Mouse (Mus musculus) ES-E14 (cell line): ENCODE results near the gene Mpp2. TPM values are rescaled to one million over a fixed set of nuclear protein-coding genes. Genes with fewer than 3 reads are reported as not detected.

Experiments
- DNase-seq: peaks from one replicate; pipeline ENCODE4 v3.0.0-alpha.2; 2013; ENCODE audit warnings: low read depth, low spot score
- H3K27ac ChIP-seq: 2 replicates; pipeline ENCODE4 v1.5.1; 2012; ENCODE audit warnings: low read depth, mild to moderate bottlenecking, low read length, moderate library complexity, mixed read lengths; ENCODE audit not compliant: poor library complexity, insufficient read depth, severe bottlenecking
- H3K36me3 ChIP-seq: 2 replicates; pipeline ENCODE4 v1.6.1; 2012; ENCODE audit warnings: mild to moderate bottlenecking, low read length, moderate library complexity, mixed read lengths; ENCODE audit not compliant: control insufficient read depth, poor library complexity, insufficient read depth, severe bottlenecking
- H3K4me1 ChIP-seq, 2 experiments: fragments of 150-350 bp in 1 of 2; sonication (generic) in 1 of 2; 2 replicates each; pipeline ENCODE4 v1.6.1; 2012; ENCODE audit warnings: low read length in 2 of 2, mild to moderate bottlenecking in 1 of 2, mixed read lengths in 1 of 2; ENCODE audit not compliant: control insufficient read depth in 2 of 2, insufficient read depth in 2 of 2, poor library complexity in 1 of 2
- H3K4me3 ChIP-seq, 2 experiments: fragments of 150-350 bp in 1 of 2; sonication (generic) in 1 of 2; 2 replicates each; pipeline ENCODE4 v1.5.1; 2012; ENCODE audit warnings: low read length in 2 of 2, low read depth in 1 of 2, mild to moderate bottlenecking in 1 of 2, mixed read lengths in 1 of 2; ENCODE audit not compliant: insufficient read depth in 1 of 2, poor library complexity in 1 of 2, severe bottlenecking in 1 of 2
- H3K9ac ChIP-seq: 2 replicates; pipeline ENCODE4 v1.6.1; 2012; ENCODE audit warnings: low read depth, mild to moderate bottlenecking, low read length, mixed read lengths; ENCODE audit not compliant: poor library complexity, insufficient read depth, severe bottlenecking
- H3K9me3 ChIP-seq: fragments of 150-350 bp; sonication (generic); 2 replicates; pipeline ENCODE4 v1.6.1; 2012; ENCODE audit warnings: low read depth, mild to moderate bottlenecking, low read length; ENCODE audit not compliant: control insufficient read depth, insufficient read depth
- CHD2 ChIP-seq: IDR thresholded peaks from 2 replicates; pipeline ENCODE4 v1.6.1; 2014; ENCODE audit warnings: mild to moderate bottlenecking, low read depth, low read length, inconsistent platforms
- HCFC1 ChIP-seq: IDR thresholded peaks from 2 replicates; pipeline ENCODE4 v1.6.1; 2012; ENCODE audit warnings: low read length, inconsistent platforms, borderline replicate concordance; ENCODE audit not compliant: insufficient read depth
- MAFK ChIP-seq: IDR thresholded peaks from 2 replicates; pipeline ENCODE4 v1.6.1; 2014; ENCODE audit warnings: mild to moderate bottlenecking, low read depth, low read length, inconsistent platforms; ENCODE audit not compliant: insufficient read depth
- ZC3H11A ChIP-seq: IDR thresholded peaks from 2 replicates; pipeline ENCODE4 v1.6.1; 2012; ENCODE audit warnings: low read depth, mild to moderate bottlenecking, inconsistent platforms, low read length, borderline replicate concordance
- ZNF384 ChIP-seq: IDR thresholded peaks from 2 replicates; pipeline ENCODE4 v1.6.1; 2012; ENCODE audit warnings: low read depth, low read length, inconsistent platforms
- in situ Hi-C, 2 experiments: fragments of 600-800 bp; cut with MboI; formaldehyde crosslinking; loops; one replicate each; pipeline ENCODE4 v1.15.1; 2025; ENCODE audit warnings: low sequenced_read_pairs in 2 of 2, inconsistent platforms in 1 of 2; ENCODE audit not compliant: unreplicated experiment in 2 of 2
- total RNA-seq: library from RNA; depleted of rRNA; stranded (reverse); fragments of 300-350 nt; gene quantifications from 2 replicates; pipeline ENCODE4 v1.2.3, GENCODE M21; 2012; rRNA removed

Mpp2 gene
- total RNA-seq, 1 experiment: 0.94 TPM

- Histone ChIP-seq H3K27ac (no peak overlapping the region), H3K4me1 (no peaks in the 10 kb centered on the region), H3K9me3 (no peaks in the 10 kb centered on the region), H3K4me3 (no peak overlapping the region), H3K36me3 (peaks cover 11% of the 10 kb centered on the region; the same call in 1 of the 2 replicates), H3K9ac (no peak overlapping the region)
- no peak for TF ChIP-seq CHD2
- no peak for TF ChIP-seq ZC3H11A
- no peak for TF ChIP-seq HCFC1
- TF ChIP-seq ZNF384: no peak
- no peak for TF ChIP-seq MAFK
- DNase-seq: no peak
- in situ Hi-C loops: no loop called here
Observed at GRCm38 (mm10) chr11:102008954-102009637, 79.2 kb downstream of the Mpp2 start.

- H3K9me3 ChIP-seq: no peaks in the 10 kb centered on the region
- no peak overlapping the region for H3K9ac ChIP-seq
- H3K27ac ChIP-seq: no peak overlapping the region
- peaks cover 11% of the 10 kb centered on the region; the same call in 1 of the 2 replicates for H3K36me3 ChIP-seq
- in situ Hi-C loops: no loop called here
- H3K4me3 ChIP-seq: no peak overlapping the region
- TF ChIP-seq HCFC1 (no peak), ZC3H11A (no peak), MAFK (no peak), ZNF384 (no peak), CHD2 (no peak)
- H3K4me1 ChIP-seq: no peaks in the 10 kb centered on the region
- DNase-seq: no peak
Observed at GRCm38 (mm10) chr11:102008372-102008771, 79.9 kb downstream of the Mpp2 start.

Other genes starting within 250 kb of the Mpp2 start
- 0.32 and 0.36 TPM in 2 replicates for gene Meox1, start 194.1 kb downstream of the Mpp2 start, total RNA-seq
- not detected in 2 replicates for gene Sost, start 121.5 kb downstream of the Mpp2 start, total RNA-seq
- gene Cfap97d1, start 104.2 kb downstream of the Mpp2 start, total RNA-seq: not detected in 2 replicates
- gene Dusp3, start 101.5 kb downstream of the Mpp2 start, total RNA-seq: 12.8 and 14.8 TPM in 2 replicates
- 5.2 and 7.5 TPM in 2 replicates for gene Mpp3, start 60.1 kb downstream of the Mpp2 start, total RNA-seq
- not detected in 2 replicates for gene Cd300lg, start 47.0 kb downstream of the Mpp2 start, total RNA-seq
- not detected in 2 replicates for gene Ppy, start 12.8 kb upstream of the Mpp2 start, total RNA-seq
- 0.49 and 2.1 TPM in 2 replicates for gene Pyy, start 19.3 kb upstream of the Mpp2 start, total RNA-seq
- 0.45 and 0.90 TPM in 2 replicates for gene Nags, start 57.0 kb upstream of the Mpp2 start, total RNA-seq
- gene Tmem101, start 67.9 kb upstream of the Mpp2 start, total RNA-seq: 75.3 and 98.7 TPM in 2 replicates
- gene Lsm12, start 96.8 kb upstream of the Mpp2 start, total RNA-seq: 27.6 and 49.1 TPM in 2 replicates
- gene G6pc3, start 101.1 kb upstream of the Mpp2 start, total RNA-seq: 14.2 and 16.3 TPM in 2 replicates
- 33.3 and 57.9 TPM in 2 replicates for gene Hdac5, start 141.7 kb upstream of the Mpp2 start, total RNA-seq
- gene BC030867, start 160.4 kb upstream of the Mpp2 start, total RNA-seq: 17.3 and 17.8 TPM in 2 replicates
- 0.98 and 1.0 TPM in 2 replicates for gene Asb16, start 180.2 kb upstream of the Mpp2 start, total RNA-seq
- 33.0 and 37.2 TPM in 2 replicates for gene Tmub2, start 196.4 kb upstream of the Mpp2 start, total RNA-seq
- gene Atxn7l3, start 208.1 kb upstream of the Mpp2 start, total RNA-seq: 55.4 and 60.4 TPM in 2 replicates
- gene Ubtf, start 231.2 kb upstream of the Mpp2 start, total RNA-seq: 138 and 155 TPM in 2 replicates